Comparison of ENCODE assay signal across 15 mouse cellular contexts in genomic region chr11:70541415-70541814, GRCm38 (mm10). TPM values are rescaled to one million over a fixed set of nuclear protein-coding genes. Genes with fewer than 3 reads are reported as not detected.
A peak's percentile ranks its signal among the peaks of the same experiment; 100 is the strongest.
DNase-seq lines count a peak whose midpoint lies in the region; ATAC-seq and TF ChIP-seq lines count a peak whose summit lies in the region.
"Had no signal": no experiment of that assay in that cellular context is flagged by ENCODE, and none has a peak within 500 bp of the region (broad histone marks: within the 10 kb centered on the region; RNA-seq: fewer than 3 reads in every experiment).

No protein-coding gene starts in this region.

- DNase-seq in gastrocnemius, adult 2 months = no peak
- DNase-seq in gastrocnemius, postnatal 4 days (ENCODE audit: low spot score in 2 of 2) = no peak
- DNase-seq in layer of hippocampus, postnatal 10 days (ENCODE audit: low spot score in 2 of 2) = peak; percentile 48 to 52
- no peak for DNase-seq in layer of hippocampus, adult 8-10 months (ENCODE audit: low spot score in 2 of 2)
- DNase-seq in brain, embryonic 14.5 days (ENCODE audit: low read depth) = peak; percentile 47
- DNase-seq in hindbrain, postnatal 0 days (ENCODE audit: low spot score) = peak; percentile 65
- DNase-seq in adrenal gland, postnatal 36 days = no peak
- DNase-seq: lung, adult 2 months had no signal

- peak overlapping the region; percentile 86 for H3K4me3 ChIP-seq in gastrocnemius, adult 2 months
- peak overlapping the region; percentile 63; the same call in 1 of the 2 replicates for H3K4me3 ChIP-seq in hindbrain, postnatal 0 days (ENCODE audit: low read length)
- H3K4me3 ChIP-seq: midbrain, embryonic 12.5 days had no signal

- no peaks in the 10 kb centered on the region for H3K4me1 ChIP-seq in hindbrain, postnatal 0 days (ENCODE audit: insufficient read depth, low read length)
- H3K4me1 ChIP-seq: limb, embryonic 12.5 days had no signal

- TF ChIP-seq CTCF in gastrocnemius, adult 2 months (IDR thresholded peaks at IDR 0.05) = no peak
- no peak for TF ChIP-seq CTCF in brain, embryonic 14.5 days (IDR thresholded peaks at IDR 0.05; ENCODE audit: borderline replicate concordance, extremely low read depth, insufficient read depth, insufficient read length)
- TF ChIP-seq CTCF in hindbrain, postnatal 0 days (IDR thresholded peaks at IDR 0.05; ENCODE audit: low read depth) = no peak

- H3K9ac ChIP-seq in hindbrain, postnatal 0 days (replicated peaks; ENCODE audit: low read length) = peak overlapping the region; percentile 70; the same call in 1 of the 2 replicates
- H3K9ac ChIP-seq: limb, embryonic 12.5 days; midbrain, embryonic 12.5 days had no signal

- H3K27ac ChIP-seq in gastrocnemius, adult 2 months = no peak overlapping the region; the same call in 1 of the 2 replicates
- peak overlapping the region; percentile 45 for H3K27ac ChIP-seq in hindbrain, postnatal 0 days
- H3K27ac ChIP-seq: limb, embryonic 12.5 days; midbrain, embryonic 12.5 days had no signal

- H3K4me2 ChIP-seq in hindbrain, postnatal 0 days (ENCODE audit: low read depth, low read length) = peak overlapping the region; percentile 78
- H3K4me2 ChIP-seq: midbrain, embryonic 12.5 days had no signal

- WGBS in hindbrain, postnatal 0 days = 48% methylated on average over 5 of the region's 5 CpGs

- intact Hi-C loops in gastrocnemius, adult 2 months (cut with DNase I) = no loop called here

- ATAC-seq in hindbrain, postnatal 0 days = peak; percentile 61; the same call in 1 of the 2 replicates
- ATAC-seq in cerebellum, adult (ENCODE audit: insufficient number of reproducible peaks, low FRiP score, low TSS enrichment) = no peak

- TF ChIP-seq POLR2A in brain, embryonic 14.5 days (IDR thresholded peaks at IDR 0.05; ENCODE audit: borderline replicate concordance, extremely low read depth, insufficient read depth, insufficient read length, poor library complexity, severe bottlenecking) = no peak

- H3K27me3 ChIP-seq in hindbrain, postnatal 0 days (ENCODE audit: insufficient read depth, low read length) = no peaks in the 10 kb centered on the region

- H3K9me3 ChIP-seq in hindbrain, postnatal 0 days (ENCODE audit: low read length) = no peaks in the 10 kb centered on the region
- H3K9me3 ChIP-seq: limb, embryonic 12.5 days; midbrain, embryonic 12.5 days had no signal

- H3K36me3 ChIP-seq in hindbrain, postnatal 0 days (ENCODE audit: insufficient read depth, low read length) = no peaks in the 10 kb centered on the region
- H3K36me3 ChIP-seq: limb, embryonic 12.5 days; midbrain, embryonic 12.5 days had no signal

RNA-seq across cellular contexts. Expression of gene Pld2, which starts 1.6 kb away (rescaled TPM):
- 10 to 100 TPM; 15.8 to 18.2 TPM for total RNA-seq in gastrocnemius, adult 2 months (2021)
- 10 to 100 TPM; 23.4 to 23.6 TPM for total RNA-seq in gastrocnemius, postnatal 4 days (2021)
- total RNA-seq in layer of hippocampus, postnatal 10 days (2021) = 10 to 100 TPM; 25.0 to 25.6 TPM
- 10 to 100 TPM; 18.2 to 23.4 (median 20.2) TPM for total RNA-seq in layer of hippocampus, adult 8-10 months (2022)
- polyA plus RNA-seq in brain, embryonic 14.5 days (2012; rRNA removed) = 18.9 and 19.9 TPM in 2 replicates
- 46.0 and 64.3 TPM in 2 replicates for total RNA-seq in hindbrain, postnatal 0 days (2014; rRNA removed)
- 17.7 and 19.1 TPM in 2 replicates for polyA plus RNA-seq in hindbrain, postnatal 0 days (2015; fragmentation: Nextera tagmentation; extraction: Ambion mirVana)
- 1 to 10 TPM; 8.1 to 8.6 TPM for total RNA-seq in adrenal gland, postnatal 36 days (2021)

RNA-seq across cellular contexts. Expression of gene Gm40193, which starts 8.7 kb away (rescaled TPM):
- total RNA-seq in gastrocnemius, adult 2 months (2021) = not detected
- not detected for total RNA-seq in gastrocnemius, postnatal 4 days (2021)
- not detected for total RNA-seq in layer of hippocampus, postnatal 10 days (2021)
- total RNA-seq in layer of hippocampus, adult 8-10 months (2022) = not detected
- not detected in 2 replicates for polyA plus RNA-seq in brain, embryonic 14.5 days (2012; rRNA removed)
- not detected in 2 replicates for total RNA-seq in hindbrain, postnatal 0 days (2014; rRNA removed)
- polyA plus RNA-seq in hindbrain, postnatal 0 days (2015; fragmentation: Nextera tagmentation; extraction: Ambion mirVana) = not detected in 2 replicates
- total RNA-seq in adrenal gland, postnatal 36 days (2021) = not detected
- polyA plus RNA-seq: intestine, embryonic 14.5 days; limb, embryonic 12.5 days; lung, adult 2 months; midbrain, embryonic 12.5 days; small intestine, adult 2 months; testis, adult 2 months; urinary bladder, adult 2 months had no signal

RNA-seq across cellular contexts. Expression of gene Psmb6, which starts 16.2 kb away (rescaled TPM):
- 100 to 1,000 TPM; 229 to 241 TPM for total RNA-seq in gastrocnemius, adult 2 months (2021)
- total RNA-seq in gastrocnemius, postnatal 4 days (2021) = 100 to 1,000 TPM; 349 to 357 TPM
- 100 to 1,000 TPM; 221 to 229 TPM for total RNA-seq in layer of hippocampus, postnatal 10 days (2021)
- 100 to 1,000 TPM; 176 to 204 (median 189) TPM for total RNA-seq in layer of hippocampus, adult 8-10 months (2022)
- 405 and 560 TPM in 2 replicates for polyA plus RNA-seq in brain, embryonic 14.5 days (2012; rRNA removed)
- total RNA-seq in hindbrain, postnatal 0 days (2014; rRNA removed) = 409 and 504 TPM in 2 replicates
- polyA plus RNA-seq in hindbrain, postnatal 0 days (2015; fragmentation: Nextera tagmentation; extraction: Ambion mirVana) = 829 and 887 TPM in 2 replicates
- total RNA-seq in adrenal gland, postnatal 36 days (2021) = 100 to 1,000 TPM; 282 to 297 TPM

RNA-seq across cellular contexts. Expression of gene Mink1, which starts 21.3 kb away (rescaled TPM):
- total RNA-seq in gastrocnemius, adult 2 months (2021) = 10 to 100 TPM; 33.7 to 34.7 TPM
- total RNA-seq in gastrocnemius, postnatal 4 days (2021) = 10 to 100 TPM; 44.8 to 46.3 TPM
- 100 to 1,000 TPM; 208 to 249 TPM for total RNA-seq in layer of hippocampus, postnatal 10 days (2021)
- 100 to 1,000 TPM; 419 to 496 (median 460) TPM for total RNA-seq in layer of hippocampus, adult 8-10 months (2022)
- 94.3 and 99.5 TPM in 2 replicates for polyA plus RNA-seq in brain, embryonic 14.5 days (2012; rRNA removed)
- total RNA-seq in hindbrain, postnatal 0 days (2014; rRNA removed) = 56.6 and 73.3 TPM in 2 replicates
- 13.6 and 15.2 TPM in 2 replicates for polyA plus RNA-seq in hindbrain, postnatal 0 days (2015; fragmentation: Nextera tagmentation; extraction: Ambion mirVana)
- 10 to 100 TPM; 39.2 to 42.6 TPM for total RNA-seq in adrenal gland, postnatal 36 days (2021)

RNA-seq across cellular contexts. Expression of gene Gltpd2, which starts 22.4 kb away (rescaled TPM):
- total RNA-seq in gastrocnemius, adult 2 months (2021) = not detected
- total RNA-seq in gastrocnemius, postnatal 4 days (2021) = under 1 TPM in 1 of 2 experiments, not detected in 1; 0.25 TPM
- total RNA-seq in layer of hippocampus, postnatal 10 days (2021) = not detected
- not detected for total RNA-seq in layer of hippocampus, adult 8-10 months (2022)
- 0.09 TPM in 1 of 2 replicates, not detected in the other for polyA plus RNA-seq in brain, embryonic 14.5 days (2012; rRNA removed)
- not detected in 2 replicates for total RNA-seq in hindbrain, postnatal 0 days (2014; rRNA removed)
- 0.24 and 0.31 TPM in 2 replicates for polyA plus RNA-seq in hindbrain, postnatal 0 days (2015; fragmentation: Nextera tagmentation; extraction: Ambion mirVana)
- total RNA-seq in adrenal gland, postnatal 36 days (2021) = not detected
- polyA plus RNA-seq: midbrain, embryonic 12.5 days; testis, adult 2 months had no signal

Comparison
In these comparisons a context has a peak if more than half of its experiments do, and no peak if none do; other contexts are left out.
1. DNase-seq: peak in layer of hippocampus, postnatal 10 days (2 of 2), brain, embryonic 14.5 days (single experiment) and hindbrain, postnatal 0 days (single experiment); none in gastrocnemius, adult 2 months (single experiment), gastrocnemius, postnatal 4 days (0 of 2), layer of hippocampus, adult 8-10 months (0 of 2) and adrenal gland, postnatal 36 days (0 of 2).